8 mouse cellular contexts compared by ENCODE assay signal in the genomic region with DNA sequence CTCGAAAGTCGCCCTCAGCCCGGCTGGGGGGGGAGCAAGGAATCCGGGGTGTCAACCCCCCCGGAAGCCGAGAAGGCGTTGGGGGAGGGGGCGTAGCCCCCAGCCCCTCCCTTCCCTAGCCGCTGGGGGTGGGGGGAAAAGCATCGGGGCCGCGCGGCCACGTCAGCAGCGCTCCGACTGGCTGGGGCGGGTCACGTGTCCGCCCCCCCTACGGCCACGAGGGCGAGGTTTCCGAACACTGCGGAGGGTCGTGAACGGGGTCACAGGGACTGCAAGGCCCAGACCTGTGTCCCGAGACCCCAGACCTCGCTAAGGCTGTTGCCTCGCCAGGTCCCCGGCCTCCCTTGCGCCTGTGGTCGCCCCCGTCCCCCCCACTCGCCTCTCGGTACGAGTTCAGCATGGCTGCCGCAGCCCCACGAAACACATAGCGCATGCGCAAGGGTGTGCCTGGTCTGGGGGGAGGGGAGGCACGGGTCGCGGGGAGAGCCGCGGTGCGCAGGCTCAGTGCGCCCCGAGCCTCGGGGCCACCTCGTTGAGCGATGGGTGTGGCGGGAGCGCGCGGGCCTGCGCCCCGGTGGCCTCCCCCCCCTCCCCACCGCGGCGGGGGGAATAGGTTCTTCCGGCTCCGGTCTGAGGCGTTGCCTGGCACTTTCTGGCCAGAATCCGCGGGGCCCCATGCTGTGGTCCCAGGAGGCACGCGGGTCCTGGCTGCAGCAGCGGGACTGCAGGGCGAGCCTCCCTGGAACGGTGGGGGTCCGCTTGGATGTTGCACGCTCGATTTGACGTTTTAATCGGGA. TPM values are rescaled to one million over a fixed set of nuclear protein-coding genes. Genes with fewer than 3 reads are reported as not detected.
DNase-seq lines count a peak whose midpoint lies in the region; ATAC-seq lines count a peak whose summit lies in the region.

A gene (minus strand): TSS at position 447 of the 797 bp plus-strand sequence.

- H3K27me3 ChIP-seq in hindbrain, embryonic 15.5 days = no peaks in the 10 kb centered on the region

- under 1% methylated on average over 70 of the region's 75 CpGs for WGBS in hindbrain, embryonic 15.5 days

- H3K9ac ChIP-seq in hindbrain, embryonic 15.5 days = peak within 1 kb of the TSS; percentile 93

- H3K4me3 ChIP-seq in hindbrain, embryonic 15.5 days = peak within 1 kb of the TSS; percentile 70

- H3K4me2 ChIP-seq in hindbrain, embryonic 15.5 days = peak within 1 kb of the TSS; percentile 88

- H3K36me3 ChIP-seq in hindbrain, embryonic 15.5 days = no peaks in the 10 kb centered on the region

- H3K4me1 ChIP-seq in hindbrain, embryonic 15.5 days (replicated peaks) = peaks cover 33% of the 10 kb centered on the region

- no peaks in the 10 kb centered on the region for H3K9me3 ChIP-seq in hindbrain, embryonic 15.5 days

- peak; percentile 97 for DNase-seq in ZHBTc4 (ENCODE audit: low read depth, low spot score)
- DNase-seq in cerebellum, postnatal 4 days (ENCODE audit: low spot score in 2 of 2) = peak; percentile 91 to 97
- peak; percentile 98 for DNase-seq in gastrocnemius, adult 18-20 months (ENCODE audit: low spot score)
- DNase-seq in left cerebral cortex, adult 11 months (ENCODE audit: low spot score) = peak; percentile 93
- DNase-seq in lung, postnatal 36 days = peak; percentile 97
- DNase-seq in retina, embryonic 14.5 days (ENCODE audit: low spot score) = peak; percentile 97
- peak; percentile 98 to 99 for DNase-seq in thymus, postnatal 36 days

- H3K27ac ChIP-seq in hindbrain, embryonic 15.5 days (replicated peaks) = peak within 1 kb of the TSS; percentile 100

- ATAC-seq in hindbrain, embryonic 15.5 days (ENCODE audit: low FRiP score, low read depth) = peak; percentile 65

RNA-seq across cellular contexts. Expression of the gene that starts here (rescaled TPM):
- total RNA-seq in gastrocnemius, adult 18-20 months (2021) = 10 to 100 TPM; 71.6 to 77.3 TPM
- 122 and 144 TPM in 2 replicates for polyA plus RNA-seq in hindbrain, embryonic 15.5 days (2015; fragmentation: Nextera tagmentation; extraction: Ambion mirVana)

Comparison
In these comparisons a context has a peak if more than half of its experiments do, and no peak if none do; other contexts are left out.
1. Peak in every context shown above with its lines: DNase-seq, ATAC-seq, H3K4me3 ChIP-seq and H3K27ac ChIP-seq.